Mouse (Mus musculus): ENCODE data around the gene Gm17374. TPM values are rescaled to one million over a fixed set of nuclear protein-coding genes. Genes with fewer than 3 reads are reported as not detected.
"Not testable (repeated sequence)": the region's sequence is repeated elsewhere in the genome, so short reads cannot be mapped to it uniquely, and the experiment has no call there.

Gm17374 gene
- polyA plus RNA-seq (2021): not detected

- CTCF ChIA-PET; POLR2A ChIA-PET; H3K27me3 ChIP-seq; DNase-seq (ENCODE audit: low read depth, low spot score); ATAC-seq: not testable (repeated sequence)
- in situ Hi-C loops (cut with MboI; ENCODE audit: low pct_unique_long_range_greater_than_20kb): loop anchor here (10.0 kb wide), 2 partner anchors 367 to 767 kb away; no protein-coding TSS in a partner anchor
Observed at GRCm38 (mm10) chr2:140151743-140152142, at the start of gene Gm17374. TSS of gene Gm17374 (plus strand) at chr2:140152043.

- ChIA-PET CTCF (interaction anchor here (0.8 to 1.5 kb wide), 3 partner anchors 14 to 49 kb away, joined by 3 read pairs; no protein-coding TSS in a partner anchor), POLR2A (interaction anchor here (1.5 kb wide), 1 partner anchor 39 kb away, joined by 10 read pairs; the partner anchor contains the start of gene Tasp1)
- no peak for TF ChIP-seq CTCF (IDR thresholded peaks at IDR 0.05)
- ATAC-seq: peak; percentile 90
- no peaks in the 10 kb centered on the region for H3K27me3 ChIP-seq
- in situ Hi-C loops (cut with MboI; ENCODE audit: low pct_unique_long_range_greater_than_20kb): no loop called here
- peak; percentile 55 for DNase-seq (ENCODE audit: low read depth, low spot score)
Observed at GRCm38 (mm10) chr2:140104951-140105350, 46.9 kb upstream of the Gm17374 start.

- no peak for TF ChIP-seq CTCF (IDR thresholded peaks at IDR 0.05)
- in situ Hi-C loops (cut with MboI; ENCODE audit: low pct_unique_long_range_greater_than_20kb): no loop called here
- no peaks in the 10 kb centered on the region for H3K27me3 ChIP-seq
- ChIA-PET POLR2A (no interaction called here), CTCF (interaction anchor here (1.1 to 2.0 kb wide), 2 partner anchors 18 to 87 kb away, joined by 3 to 4 read pairs; no protein-coding TSS in a partner anchor)
- ATAC-seq (no peak), DNase-seq (ENCODE audit: low read depth, low spot score) (no peak)
Observed at GRCm38 (mm10) chr2:140107641-140108040, 44.2 kb upstream of the Gm17374 start.

- H3K27me3 ChIP-seq: no peaks in the 10 kb centered on the region
- POLR2A ChIA-PET: no interaction called here
- TF ChIP-seq CTCF (IDR thresholded peaks at IDR 0.05): no peak
- CTCF ChIA-PET: no interaction called here
- ATAC-seq (no peak), DNase-seq (ENCODE audit: low read depth, low spot score) (no peak)
- in situ Hi-C loops (cut with MboI; ENCODE audit: low pct_unique_long_range_greater_than_20kb): no loop called here
Observed at GRCm38 (mm10) chr2:140108945-140109344, 42.9 kb upstream of the Gm17374 start.

DNA sequence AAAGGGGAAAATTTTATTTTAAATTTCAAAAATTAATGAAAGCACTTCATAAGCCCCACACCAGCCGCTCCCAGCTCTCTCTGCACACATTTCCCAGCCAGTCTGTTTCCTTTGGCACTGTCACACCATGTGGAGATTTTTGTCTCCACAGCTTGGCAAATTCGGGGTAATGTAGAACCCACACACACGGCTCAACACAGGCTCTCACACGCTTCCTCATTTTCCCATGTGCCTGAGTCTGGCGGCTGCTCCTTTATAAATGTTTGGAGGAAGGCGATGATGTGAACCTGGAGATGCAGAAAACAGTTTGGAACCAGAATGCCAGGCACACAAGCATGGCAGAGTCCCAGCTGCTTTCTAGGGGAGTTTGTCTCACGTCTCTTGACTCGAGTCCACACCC is 38.0 kb upstream of the Gm17374 start:
- ChIA-PET POLR2A (no interaction called here), CTCF (no interaction called here)
- in situ Hi-C loops (cut with MboI; ENCODE audit: low pct_unique_long_range_greater_than_20kb): no loop called here
- TF ChIP-seq CTCF (IDR thresholded peaks at IDR 0.05): no peak
- H3K27me3 ChIP-seq: no peaks in the 10 kb centered on the region
- DNase-seq (ENCODE audit: low read depth, low spot score) (no peak), ATAC-seq (no peak)

- ChIA-PET POLR2A (no interaction called here), CTCF (interaction anchor here (1.2 to 1.6 kb wide), 3 partner anchors 9 to 65 kb away, joined by 3 to 6 read pairs (median 4); no protein-coding TSS in a partner anchor)
- in situ Hi-C loops (cut with MboI; ENCODE audit: low pct_unique_long_range_greater_than_20kb): no loop called here
- peak; percentile 39 for TF ChIP-seq CTCF (IDR thresholded peaks at IDR 0.05)
- ATAC-seq (no peak), DNase-seq (ENCODE audit: low read depth, low spot score) (no peak)
- H3K27me3 ChIP-seq: no peaks in the 10 kb centered on the region
Observed at GRCm38 (mm10) chr2:140125516-140125915, 26.3 kb upstream of the Gm17374 start.

GRCm38 (mm10) chr2:140159186-140159730 is 7.4 kb downstream of the Gm17374 start:
- CTCF ChIA-PET: interaction anchor here (0.7 to 2.5 kb wide), 12 partner anchors 9 to 192 kb away, joined by 3 to 9 read pairs (median 3); partner anchors contain the start of genes Esf1 and Ndufaf5
- DNase-seq (ENCODE audit: low read depth, low spot score): no peak

DNA sequence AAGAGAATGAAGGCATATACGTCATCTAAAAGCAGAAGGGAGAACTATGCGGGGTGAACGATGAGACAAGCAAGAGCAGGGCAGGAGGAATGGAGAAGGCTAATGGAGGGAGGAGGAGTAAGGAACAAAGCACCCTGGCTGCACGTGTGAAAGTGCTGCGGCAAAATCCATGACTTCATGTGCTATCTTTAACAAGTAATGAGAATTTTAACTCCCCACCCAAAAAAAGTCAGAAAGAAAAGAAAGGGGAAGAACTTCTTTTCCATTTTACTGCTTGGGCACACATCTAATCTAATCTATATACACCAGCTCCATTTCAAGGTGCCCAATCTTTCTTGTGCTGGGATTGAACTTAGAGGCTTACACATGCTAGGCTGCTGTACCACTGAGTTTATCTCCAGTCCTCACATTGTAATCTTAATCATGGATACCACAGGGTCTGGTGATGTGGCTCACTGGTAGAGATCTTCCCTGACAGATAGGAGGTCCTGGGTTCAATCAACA is 11.6 kb downstream of the Gm17374 start:
- ATAC-seq (no peak), DNase-seq (ENCODE audit: low read depth, low spot score) (no peak)
- TF ChIP-seq CTCF (IDR thresholded peaks at IDR 0.05): no peak
- in situ Hi-C loops (cut with MboI; ENCODE audit: low pct_unique_long_range_greater_than_20kb): no loop called here
- ChIA-PET CTCF (no interaction called here), POLR2A (no interaction called here)
- no peaks in the 10 kb centered on the region for H3K27me3 ChIP-seq

More at GRCm38 (mm10) chr2:140159186-140159730, 7.4 kb downstream of the Gm17374 start:
- no peaks in the 10 kb centered on the region for H3K27me3 ChIP-seq
- POLR2A ChIA-PET: no interaction called here
- no peak for ATAC-seq
- in situ Hi-C loops (cut with MboI; ENCODE audit: low pct_unique_long_range_greater_than_20kb): loop anchor here (5.0 to 10.0 kb wide), 3 partner anchors 374 to 774 kb away; no protein-coding TSS in a partner anchor
- TF ChIP-seq CTCF (IDR thresholded peaks at IDR 0.05): peak; percentile 49

DNA sequence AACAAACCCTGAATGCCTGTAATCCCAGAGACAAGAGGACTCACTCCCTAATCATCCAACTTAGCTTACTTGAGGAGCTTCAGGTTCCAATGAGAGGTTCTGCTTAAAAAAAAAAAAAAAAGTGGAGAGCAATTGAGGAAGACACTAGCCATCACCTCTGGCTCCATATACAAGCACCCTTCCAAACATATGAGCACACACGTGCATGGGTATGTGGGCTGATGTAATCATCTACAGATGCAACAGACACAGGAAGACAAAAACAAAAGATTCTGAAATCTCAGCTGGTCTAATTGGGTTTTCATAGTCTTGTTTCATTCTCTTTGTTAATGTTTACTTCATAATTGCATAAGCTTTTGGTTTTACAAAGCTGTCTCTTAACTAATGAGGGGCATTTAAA is 17.2 kb downstream of the Gm17374 start:
- ChIA-PET CTCF (interaction anchor here (2.3 kb wide), 1 partner anchor 10 kb away, joined by 7 read pairs; no protein-coding TSS in a partner anchor), POLR2A (no interaction called here)
- H3K27me3 ChIP-seq: no peaks in the 10 kb centered on the region
- ATAC-seq (no peak), DNase-seq (ENCODE audit: low read depth, low spot score) (no peak)
- TF ChIP-seq CTCF (IDR thresholded peaks at IDR 0.05): no peak
- in situ Hi-C loops (cut with MboI; ENCODE audit: low pct_unique_long_range_greater_than_20kb): no loop called here

GRCm38 (mm10) chr2:140170127-140170802 is 18.4 kb downstream of the Gm17374 start, which contains the start of the genes Esf1 and Ndufaf5:
TSS of gene Esf1 (minus strand) at chr2:140170564.
TSS of gene Ndufaf5 (plus strand) at chr2:140170649.
- in situ Hi-C loops (cut with MboI; ENCODE audit: low pct_unique_long_range_greater_than_20kb): no loop called here
- peak; percentile 77 for DNase-seq (ENCODE audit: low read depth, low spot score)
- ChIA-PET CTCF (interaction anchor here (1.3 kb wide), 1 partner anchor 12 kb away, joined by 4 read pairs; no protein-coding TSS in a partner anchor), POLR2A (no interaction called here)
- peak; percentile 94 for ATAC-seq
- no peak for TF ChIP-seq CTCF (IDR thresholded peaks at IDR 0.05)
- H3K27me3 ChIP-seq: no peaks in the 10 kb centered on the region
